Comparison of ENCODE assay signal across 18 mouse cellular contexts in the genomic region with DNA sequence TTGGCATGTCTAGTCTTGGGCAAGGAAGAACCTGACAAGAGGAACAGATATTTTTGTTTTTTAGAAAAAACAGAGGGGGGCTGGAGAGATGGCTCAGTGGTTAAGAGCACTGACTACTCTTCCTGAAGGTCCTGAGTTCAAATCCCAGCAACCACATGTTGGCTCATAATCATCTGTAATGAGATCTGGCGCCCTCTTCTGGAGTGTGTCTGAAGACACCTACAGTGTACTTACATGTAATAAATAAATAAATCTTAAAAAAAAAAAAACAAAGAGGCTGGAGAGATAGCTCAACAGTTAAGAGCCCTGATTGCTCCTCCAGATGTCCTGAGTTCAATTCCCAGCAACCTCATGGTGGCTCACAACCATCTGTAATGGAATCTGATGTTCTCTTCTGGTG. TPM values are rescaled to one million over a fixed set of nuclear protein-coding genes. Genes with fewer than 3 reads are reported as not detected.
DNase-seq lines count a peak whose midpoint lies in the region; ATAC-seq and TF ChIP-seq lines count a peak whose summit lies in the region.
"Not testable (repeated sequence)": the region's sequence is repeated elsewhere in the genome, so short reads cannot be mapped to it uniquely, and the experiment has no call there.
"Had no signal": no experiment of that assay in that cellular context is flagged by ENCODE, and none has a peak within 500 bp of the region (broad histone marks: within the 10 kb centered on the region; RNA-seq: fewer than 3 reads in every experiment).

No protein-coding gene starts in this region.

- not testable (repeated sequence) for TF ChIP-seq EP300 in liver, postnatal 0 days (IDR thresholded peaks at IDR 0.05; ENCODE audit: low read depth)

- 36% methylated on average over 1 of the region's 1 CpGs for WGBS in intestine, postnatal 0 days
- WGBS in liver, postnatal 0 days (ENCODE audit: insufficient replicate concordance), result 42% methylated on average over 1 of the region's 1 CpGs

- DNase-seq in A20 (ENCODE audit: low read depth, low spot score) (peak; percentile 48), ES-CJ7 (ENCODE audit: low read depth, low spot score) (peak; percentile 55)
- peak; percentile 13 for DNase-seq in T-cell, adult 2 months (ENCODE audit: low spot score)
- not testable (repeated sequence) for DNase-seq in gastrocnemius, adult 2 months; liver, postnatal 0 days
- DNase-seq in naive thymus-derived CD4-positive, alpha-beta T cell, adult 2 months (ENCODE audit: low read depth), result peak; percentile 35
- peak; percentile 43 for DNase-seq in thymus, postnatal 4 days

- not testable (repeated sequence) for H3K9ac ChIP-seq in intestine, postnatal 0 days (ENCODE audit: low read depth, low read length); liver, postnatal 0 days (replicated peaks)

- TF ChIP-seq CTCF in gastrocnemius, adult 2 months (IDR thresholded peaks at IDR 0.05), result peak; percentile 22; the same call in 1 of the 2 replicates
- peak; percentile 24; the same call in 1 of the 2 replicates for TF ChIP-seq CTCF in intestine, postnatal 0 days (IDR thresholded peaks at IDR 0.05; ENCODE audit: low read depth)
- peak; percentile 30; the same call in 1 of the 2 replicates for TF ChIP-seq CTCF in liver, postnatal 0 days (IDR thresholded peaks at IDR 0.05; ENCODE audit: low read depth)

- H3K27me3 ChIP-seq in intestine, postnatal 0 days (replicated peaks; ENCODE audit: control insufficient read depth, insufficient read depth, low read length); liver, postnatal 0 days (ENCODE audit: insufficient read depth, low read length): not testable (repeated sequence)

- H3K9me3 ChIP-seq in intestine, postnatal 0 days (ENCODE audit: control insufficient read depth); liver, postnatal 0 days (ENCODE audit: low read length): not testable (repeated sequence)

- ATAC-seq in intestine, postnatal 0 days; liver, postnatal 0 days: not testable (repeated sequence)

- not testable (repeated sequence) for H3K36me3 ChIP-seq in intestine, postnatal 0 days (ENCODE audit: control insufficient read depth, insufficient read depth); liver, postnatal 0 days (replicated peaks; ENCODE audit: insufficient read depth, low read length)

- H3K4me2 ChIP-seq in intestine, postnatal 0 days (replicated peaks; ENCODE audit: low read depth); liver, postnatal 0 days (ENCODE audit: low read depth, low read length): not testable (repeated sequence)

- not testable (repeated sequence) for H3K4me3 ChIP-seq in gastrocnemius, adult 2 months; intestine, postnatal 0 days (ENCODE audit: low read depth, low read length); liver, postnatal 0 days (ENCODE audit: low read depth, low read length)

- not testable (repeated sequence) for H3K27ac ChIP-seq in gastrocnemius, adult 2 months; intestine, postnatal 0 days (ENCODE audit: low read depth, low read length); liver, postnatal 0 days (ENCODE audit: low read depth)

- not testable (repeated sequence) for H3K4me1 ChIP-seq in intestine, postnatal 0 days (replicated peaks; ENCODE audit: control insufficient read depth, insufficient read depth, low read length); liver, postnatal 0 days (ENCODE audit: insufficient read depth)

- intact Hi-C loops in gastrocnemius, adult 2 months (cut with DNase I), result not testable (repeated sequence)

RNA-seq across cellular contexts. Expression of a gene that starts 1.9 kb away (rescaled TPM):
- 10 to 100 TPM; 31.1 to 37.6 TPM for total RNA-seq in gastrocnemius, adult 2 months (2021)
- polyA plus RNA-seq in intestine, postnatal 0 days (2015; fragmentation: Nextera tagmentation; extraction: Ambion mirVana), result 19.3 and 19.5 TPM in 2 replicates
- polyA plus RNA-seq in liver, postnatal 0 days (2015; fragmentation: Nextera tagmentation; extraction: Ambion mirVana), result 17.4 and 18.5 TPM in 2 replicates

RNA-seq across cellular contexts. Expression of a gene that starts 6.0 kb away (rescaled TPM):
- total RNA-seq in gastrocnemius, adult 2 months (2021), result not detected
- not detected in 2 replicates for polyA plus RNA-seq in intestine, postnatal 0 days (2015; fragmentation: Nextera tagmentation; extraction: Ambion mirVana)
- not detected in 2 replicates for polyA plus RNA-seq in liver, postnatal 0 days (2015; fragmentation: Nextera tagmentation; extraction: Ambion mirVana)
- total RNA-seq: adrenal gland, adult 2 months; adrenal gland, postnatal 25 days; gastrocnemius, postnatal 25 days; granulocyte monocyte progenitor cell, adult 5-6 weeks had no signal
- polyA plus RNA-seq: activated CD4-positive, CD25-positive, alpha-beta regulatory T cell, adult 4 months; embryonic facial prominence, embryonic 14.5 days; heart, postnatal 0 days; hindbrain, embryonic 11.5 days; hindbrain, embryonic 15.5 days; intestine, embryonic 14.5 days had no signal

RNA-seq across cellular contexts. Expression of a gene that starts 12.2 kb away (rescaled TPM):
- 1 to 10 TPM; 3.3 to 6.7 TPM for total RNA-seq in gastrocnemius, adult 2 months (2021)
- polyA plus RNA-seq in intestine, postnatal 0 days (2015; fragmentation: Nextera tagmentation; extraction: Ambion mirVana), result 18.2 and 24.0 TPM in 2 replicates
- 1.9 and 2.1 TPM in 2 replicates for polyA plus RNA-seq in liver, postnatal 0 days (2015; fragmentation: Nextera tagmentation; extraction: Ambion mirVana)

RNA-seq across cellular contexts. Expression of a gene that starts 19.1 kb away (rescaled TPM):
- total RNA-seq in gastrocnemius, adult 2 months (2021), result 10 to 100 TPM; 12.5 to 15.3 TPM
- 13.8 and 14.6 TPM in 2 replicates for polyA plus RNA-seq in intestine, postnatal 0 days (2015; fragmentation: Nextera tagmentation; extraction: Ambion mirVana)
- 8.0 and 9.3 TPM in 2 replicates for polyA plus RNA-seq in liver, postnatal 0 days (2015; fragmentation: Nextera tagmentation; extraction: Ambion mirVana)

RNA-seq across cellular contexts. Expression of a gene that starts 34.6 kb away (rescaled TPM):
- under 1 TPM; 0.28 to 0.75 TPM for total RNA-seq in gastrocnemius, adult 2 months (2021)
- polyA plus RNA-seq in intestine, postnatal 0 days (2015; fragmentation: Nextera tagmentation; extraction: Ambion mirVana), result 20.7 and 22.2 TPM in 2 replicates
- 2.0 and 3.4 TPM in 2 replicates for polyA plus RNA-seq in liver, postnatal 0 days (2015; fragmentation: Nextera tagmentation; extraction: Ambion mirVana)
